Mouse (Mus musculus) heart, adult 8-10 months (tissue): ENCODE data around the gene Zfp719. TPM values are rescaled to one million over a fixed set of nuclear protein-coding genes. Genes with fewer than 3 reads are reported as not detected.

Source experiments
- DNase-seq: peaks from one replicate; pipeline ENCODE4 v3.0.0; 2022; ENCODE audit warnings: low spot score
- total RNA-seq, 4 experiments: library from RNA; stranded (reverse); gene quantifications; 2 replicates each; pipeline ENCODE4 v1.2.4; 2022

The Zfp719 gene
- total RNA-seq: 1 to 10 TPM; 4.4 to 8.0 (median 5.6) TPM

DNA sequence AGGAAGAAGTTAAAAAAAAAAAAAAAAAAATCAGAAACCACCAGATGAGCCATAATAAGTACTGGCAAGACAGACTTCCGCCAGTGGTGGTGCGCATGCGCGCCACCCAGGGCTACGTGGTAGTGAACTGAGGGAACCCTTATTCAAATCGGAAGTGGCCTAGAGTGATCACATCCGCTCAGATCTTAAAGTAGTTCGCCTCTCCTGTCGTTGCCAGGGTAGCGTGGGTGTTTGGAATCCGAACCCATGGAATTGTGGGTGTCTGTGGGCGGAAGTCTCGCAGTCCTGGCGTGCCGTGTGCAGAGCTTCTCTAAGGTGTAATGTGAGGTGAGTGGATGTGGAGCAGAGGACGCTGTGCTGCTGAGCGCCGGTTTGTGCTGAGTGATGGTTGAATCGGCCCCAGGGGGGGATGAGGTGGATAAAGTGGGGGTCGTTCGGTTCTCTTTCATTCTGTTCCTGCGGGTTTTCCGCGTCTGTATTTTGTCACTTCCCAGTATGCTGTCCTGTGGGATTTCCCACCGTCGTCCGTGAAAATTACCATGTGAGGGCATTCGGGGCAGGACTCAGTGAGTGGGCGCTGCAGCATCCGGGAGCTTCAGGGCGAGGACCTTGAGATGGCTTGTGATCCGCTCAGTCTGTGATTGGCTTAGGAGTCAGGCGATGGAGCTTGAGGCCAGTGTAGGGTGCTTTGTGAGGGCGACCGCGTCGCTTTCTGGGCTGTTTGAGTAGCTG lies at the start of gene Zfp719:
Gene Zfp719, plus strand, starts transcription at position 171 of the 732 bp plus-strand sequence.
- DNase-seq: peak; percentile 93

DNA sequence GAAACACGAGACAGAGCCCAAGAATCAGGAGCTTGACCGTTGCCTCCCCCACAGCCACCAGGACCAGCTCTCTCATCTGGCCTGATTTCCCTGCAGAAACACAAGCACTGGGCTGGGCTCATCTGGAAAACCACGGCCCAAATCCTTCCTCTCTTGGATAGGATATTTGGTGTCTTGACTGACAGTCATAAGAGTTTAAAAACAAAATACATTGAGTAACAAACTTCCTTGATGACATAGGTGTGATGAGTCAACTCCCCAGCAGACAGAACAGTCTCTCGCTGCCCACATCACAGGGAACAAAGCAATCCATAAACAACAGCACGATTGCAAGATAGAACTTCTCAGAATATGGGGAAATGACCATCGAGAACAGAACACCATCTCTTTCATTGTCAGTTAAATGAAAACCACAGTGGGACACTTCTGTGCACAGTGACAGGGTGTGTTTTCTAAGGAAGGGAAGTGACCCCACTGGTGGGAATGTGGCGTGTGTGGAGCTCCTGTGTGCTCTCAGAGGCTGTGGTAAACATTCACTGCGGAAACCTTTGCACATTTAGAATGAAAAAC lies 49.1 kb upstream of the Zfp719 start:
- no peak for DNase-seq

- peak; percentile 27 for DNase-seq
These were observed 46.4 kb upstream of the Zfp719 start for GRCm38 (mm10) chr7:43532936-43533505.

DNA sequence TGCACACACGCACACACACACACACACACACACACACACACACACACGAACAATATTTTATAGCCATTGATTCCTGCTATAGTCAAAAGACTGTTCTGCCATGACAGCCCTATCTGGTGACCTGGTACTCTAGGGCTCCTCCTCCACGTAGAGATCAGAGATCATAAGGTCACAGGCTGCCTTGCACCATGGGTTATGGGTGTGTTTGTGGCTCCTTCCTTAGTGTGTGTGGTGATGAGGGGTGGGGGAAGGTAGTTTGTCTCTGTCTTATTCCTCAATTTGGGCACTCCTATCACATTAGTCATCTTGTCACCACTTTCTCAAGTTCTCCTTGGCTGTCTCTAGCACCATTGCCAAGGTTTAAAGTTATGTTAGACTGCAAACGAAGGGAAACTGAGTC lies 40.9 kb upstream of the Zfp719 start:
- DNase-seq: no peak

DNA sequence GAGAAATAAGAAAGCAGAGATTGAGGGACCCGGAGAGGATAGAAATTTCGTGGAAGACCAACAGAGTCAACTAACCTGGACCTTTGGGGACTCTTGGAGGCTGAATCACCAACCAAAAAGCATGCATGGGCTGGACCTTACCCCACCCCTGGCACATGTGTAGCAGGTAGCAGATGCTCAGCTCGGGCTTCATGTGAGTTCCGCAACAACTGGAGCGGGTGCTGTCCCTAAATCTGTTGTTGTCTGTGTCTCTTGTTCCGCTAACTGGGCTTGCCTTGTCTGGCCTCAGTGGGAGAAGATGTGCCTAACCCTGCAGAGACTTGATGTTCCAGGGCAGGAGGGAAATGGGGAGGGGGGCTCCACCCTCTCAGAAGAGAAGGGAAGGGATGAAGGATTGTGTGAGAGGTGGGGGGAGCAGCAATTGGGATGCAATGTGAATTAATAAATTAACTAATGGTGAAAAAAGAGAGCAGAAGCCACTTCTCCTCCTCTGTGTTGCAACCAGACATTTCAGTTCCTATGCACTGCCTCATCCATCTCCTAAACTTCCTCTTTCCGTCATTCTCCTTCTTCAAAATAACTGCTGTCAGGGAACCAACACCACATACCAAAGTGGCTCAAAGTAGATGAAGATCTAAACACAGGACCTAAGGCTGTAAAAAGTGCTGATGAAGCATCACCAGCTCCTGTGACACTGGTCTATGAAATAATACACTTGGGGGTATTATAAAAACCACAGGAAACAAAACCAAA lies 35.0 kb upstream of the Zfp719 start, which contains the start of gene Cd33:
Gene Cd33, minus strand, starts transcription at position 204 of the 753 bp plus-strand sequence.
- DNase-seq: peak; percentile 27

GRCm38 (mm10) chr7:43545656-43546545 lies 33.5 kb upstream of the Zfp719 start:
- no peak for DNase-seq

DNA sequence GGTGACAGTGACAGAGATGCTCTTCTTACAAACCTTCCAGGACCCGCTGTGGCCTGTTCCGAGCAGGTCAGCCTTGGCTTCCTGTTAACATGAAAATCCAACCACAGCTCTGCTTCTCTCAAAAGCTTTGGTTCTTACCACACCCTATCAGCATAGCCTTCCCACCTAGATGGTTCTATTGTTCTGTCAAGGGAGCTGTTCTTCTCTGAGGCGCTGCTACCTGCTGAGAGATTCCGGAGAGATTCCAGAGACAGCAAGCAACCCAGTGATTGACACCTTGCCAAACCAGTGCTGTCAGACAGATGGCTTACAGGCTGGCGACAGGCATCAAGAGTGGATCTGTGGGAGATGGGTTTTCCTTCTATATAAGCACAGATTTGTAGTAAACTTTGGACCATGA lies 31.7 kb upstream of the Zfp719 start:
- no peak for DNase-seq

DNA sequence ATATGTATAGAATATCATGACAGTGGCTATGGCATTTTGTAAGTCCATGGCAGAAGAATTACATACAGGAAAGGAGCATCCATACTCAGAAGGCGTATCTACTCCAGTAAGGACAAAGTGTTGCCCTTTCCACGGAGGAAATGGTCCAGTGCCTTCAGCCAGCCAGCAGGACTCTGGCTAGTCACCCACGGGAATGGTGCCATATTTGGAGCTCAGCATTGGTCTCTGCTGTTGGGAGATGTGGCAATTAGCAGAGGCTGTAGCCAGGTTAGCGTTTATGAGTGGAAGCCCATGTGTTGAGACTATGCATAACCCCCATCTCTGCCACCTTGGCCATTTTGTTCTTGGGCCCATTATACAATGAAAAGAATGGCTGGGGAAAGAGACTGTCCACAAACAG lies 31.2 kb upstream of the Zfp719 start:
- DNase-seq: no peak

GRCm38 (mm10) chr7:43553153-43553552 lies 26.3 kb upstream of the Zfp719 start:
- peak; percentile 27 for DNase-seq

GRCm38 (mm10) chr7:43554550-43554949 lies 24.9 kb upstream of the Zfp719 start:
- DNase-seq: peak; percentile 67

DNA sequence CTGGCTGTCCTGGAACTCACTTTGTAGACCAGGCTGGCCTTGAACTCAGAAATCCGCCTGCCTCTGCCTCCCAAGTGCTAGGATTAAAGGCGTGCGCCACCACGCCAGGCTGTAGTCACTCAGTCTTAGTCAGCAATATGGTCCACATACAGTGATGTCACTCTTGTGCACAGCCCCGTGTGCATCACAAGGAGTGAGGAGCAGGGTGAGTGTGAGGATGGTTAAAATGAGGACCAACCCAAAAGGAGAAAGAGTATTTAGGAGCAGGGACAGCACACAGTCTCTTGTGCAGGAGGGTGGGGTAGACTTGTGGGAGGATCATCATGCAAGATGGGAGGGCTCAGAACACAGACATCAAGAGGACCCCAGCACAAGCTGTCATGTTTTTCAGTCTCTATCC lies 24.1 kb upstream of the Zfp719 start:
- DNase-seq: no peak

DNA sequence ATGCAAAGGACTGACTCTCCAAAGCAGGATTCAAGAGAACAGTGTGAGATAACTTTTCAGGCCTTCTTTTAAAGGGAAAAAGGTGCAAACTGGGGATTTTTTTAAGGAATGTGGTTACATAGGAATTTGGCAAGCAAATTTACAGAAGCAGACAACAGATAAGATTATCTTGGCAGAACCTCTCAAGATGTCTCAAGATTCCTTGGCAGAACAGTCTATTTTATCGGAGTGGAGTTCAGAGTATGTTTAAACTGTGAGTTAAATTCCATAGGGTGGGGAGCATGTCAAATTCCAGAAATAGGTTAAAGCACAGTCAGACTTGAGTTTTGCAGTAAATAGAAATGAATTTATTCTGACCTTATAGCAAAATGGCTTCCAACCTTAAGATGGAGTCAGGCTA lies 22.5 kb upstream of the Zfp719 start:
- DNase-seq: no peak

GRCm38 (mm10) chr7:43562006-43562633 lies 17.3 kb upstream of the Zfp719 start, which contains the start of gene Zfp658:
Zfp658 (plus strand) TSS chr7:43562256.
- DNase-seq: peak; percentile 83

GRCm38 (mm10) chr7:43562651-43563070 lies 16.7 kb upstream of the Zfp719 start:
- DNase-seq: no peak

DNA sequence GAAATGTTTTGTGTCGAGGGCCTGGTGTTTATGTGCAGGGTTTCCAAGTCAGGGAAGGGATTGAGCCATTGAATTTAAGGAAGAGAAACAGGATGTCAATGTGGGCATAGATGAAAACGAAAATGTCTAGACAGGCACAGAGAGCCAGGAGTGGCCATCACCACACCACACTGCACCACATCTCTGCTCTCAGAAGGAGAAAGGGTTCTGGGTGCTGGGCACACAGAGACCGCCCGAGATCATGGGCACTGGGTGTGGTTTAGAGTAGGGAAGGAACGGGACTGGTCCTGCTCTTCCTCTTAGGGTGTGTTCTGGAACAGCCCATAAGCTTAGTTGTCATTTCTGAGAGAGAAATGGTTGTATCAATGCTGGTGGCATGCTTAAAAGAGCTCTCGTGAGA lies 16.1 kb upstream of the Zfp719 start:
- no peak for DNase-seq

- DNase-seq: no peak
These were observed 8.2 kb upstream of the Zfp719 start for GRCm38 (mm10) chr7:43571216-43571615.

DNA sequence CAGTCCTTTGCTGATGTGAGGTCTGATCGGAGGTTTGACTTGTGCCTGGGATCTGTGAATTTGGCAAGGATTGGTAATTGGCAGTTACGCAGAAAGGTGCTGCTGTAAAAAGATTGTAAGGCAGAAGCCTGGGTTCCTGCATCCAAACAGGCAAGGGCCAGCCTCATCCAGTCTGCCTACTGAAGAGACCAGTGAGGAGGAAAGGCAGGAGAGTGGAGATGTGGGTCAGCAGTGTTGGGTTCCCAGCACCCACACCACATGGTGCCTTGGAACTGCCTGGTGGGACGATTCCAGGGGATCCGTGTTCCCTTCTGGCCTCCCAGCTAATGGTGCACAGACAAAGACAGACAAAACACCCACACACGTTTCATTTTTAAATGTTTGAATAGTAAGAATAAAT lies 1.1 kb downstream of the Zfp719 start:
- no peak for DNase-seq

DNA sequence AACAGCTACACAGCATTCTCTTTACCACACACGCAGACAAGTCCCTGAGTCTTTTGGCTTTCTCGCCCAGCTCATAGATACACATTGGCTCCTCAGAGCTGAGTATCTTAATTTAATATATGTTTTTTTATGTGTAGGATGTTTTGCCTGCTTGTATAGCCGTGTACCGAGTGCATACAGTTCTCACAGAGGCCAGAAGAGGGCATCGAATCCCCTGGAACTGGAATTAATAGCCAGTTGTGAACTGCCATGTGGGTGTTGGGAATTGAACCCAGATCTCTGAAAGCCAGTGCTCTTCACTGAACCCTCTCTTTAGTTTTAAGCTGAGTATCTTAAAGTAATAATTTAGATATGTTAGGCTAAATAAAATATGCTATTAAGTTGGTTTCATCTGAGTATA lies 5.4 kb downstream of the Zfp719 start:
- no peak for DNase-seq

DNA sequence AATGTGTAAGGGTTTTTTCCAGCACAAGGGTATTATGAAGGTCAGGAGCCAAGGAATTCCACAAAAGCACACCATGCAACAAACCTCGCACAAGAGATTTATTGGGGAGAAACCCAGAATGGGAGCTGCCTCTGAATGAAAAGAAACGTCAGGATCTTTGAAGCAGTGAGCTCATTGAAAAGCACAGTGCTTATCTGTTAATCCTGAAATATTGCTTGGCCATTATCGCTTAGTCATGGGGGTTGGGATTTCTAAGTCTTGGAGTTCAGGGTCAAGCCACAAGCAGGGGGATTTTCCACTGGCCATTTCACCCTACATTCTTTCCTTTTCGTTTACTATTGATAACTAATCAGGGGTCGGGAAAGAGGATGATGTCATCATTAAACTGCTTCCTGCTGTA lies 22.5 kb downstream of the Zfp719 start:
- DNase-seq: no peak

GRCm38 (mm10) chr7:43606896-43607742 lies 27.7 kb downstream of the Zfp719 start, which contains the start of gene Zfp819:
Zfp819 (plus strand) TSS chr7:43607169.
- DNase-seq: peak; percentile 29
